Mouse (Mus musculus): ENCODE measurements around the gene Zfp687. TPM values are rescaled to one million over a fixed set of nuclear protein-coding genes. Genes with fewer than 3 reads are reported as not detected.

The Zfp687 gene
- polyA plus RNA-seq, 1 experiment from 2014 or later = 19.9 TPM

GRCm38 (mm10) chr3:94985513-94985912 is 29.7 kb downstream of the Zfp687 start:
- H3K9me3 ChIP-seq = no peaks in the 10 kb centered on the region
- H3K4me1 ChIP-seq (replicated peaks) = peaks cover 29% of the 10 kb centered on the region
- peaks cover 5% of the 10 kb centered on the region for H3K36me3 ChIP-seq
- no peak overlapping the region for H3K4me3 ChIP-seq (replicated peaks)
- H3K4me2 ChIP-seq (replicated peaks) = no peak overlapping the region
- no peak overlapping the region for H3K9ac ChIP-seq
- no peak for ATAC-seq
- WGBS = 95% methylated on average over 2 of the region's 2 CpGs
- H3K27me3 ChIP-seq (replicated peaks) = no peaks in the 10 kb centered on the region
- H3K27ac ChIP-seq = no peak overlapping the region

GRCm38 (mm10) chr3:94984312-94984711 is 30.9 kb downstream of the Zfp687 start:
- WGBS = 92% methylated on average over 11 of the region's 11 CpGs
- Histone ChIP-seq H3K36me3 (peaks cover 5% of the 10 kb centered on the region; the same call in 1 of the 2 replicates), H3K9ac (no peak overlapping the region), H3K4me3 (replicated peaks) (no peak overlapping the region), H3K4me2 (replicated peaks) (no peak overlapping the region), H3K27ac (no peak overlapping the region), H3K9me3 (no peaks in the 10 kb centered on the region), H3K27me3 (replicated peaks) (no peaks in the 10 kb centered on the region), H3K4me1 (replicated peaks) (peaks cover 22% of the 10 kb centered on the region)
- no peak for ATAC-seq

DNA sequence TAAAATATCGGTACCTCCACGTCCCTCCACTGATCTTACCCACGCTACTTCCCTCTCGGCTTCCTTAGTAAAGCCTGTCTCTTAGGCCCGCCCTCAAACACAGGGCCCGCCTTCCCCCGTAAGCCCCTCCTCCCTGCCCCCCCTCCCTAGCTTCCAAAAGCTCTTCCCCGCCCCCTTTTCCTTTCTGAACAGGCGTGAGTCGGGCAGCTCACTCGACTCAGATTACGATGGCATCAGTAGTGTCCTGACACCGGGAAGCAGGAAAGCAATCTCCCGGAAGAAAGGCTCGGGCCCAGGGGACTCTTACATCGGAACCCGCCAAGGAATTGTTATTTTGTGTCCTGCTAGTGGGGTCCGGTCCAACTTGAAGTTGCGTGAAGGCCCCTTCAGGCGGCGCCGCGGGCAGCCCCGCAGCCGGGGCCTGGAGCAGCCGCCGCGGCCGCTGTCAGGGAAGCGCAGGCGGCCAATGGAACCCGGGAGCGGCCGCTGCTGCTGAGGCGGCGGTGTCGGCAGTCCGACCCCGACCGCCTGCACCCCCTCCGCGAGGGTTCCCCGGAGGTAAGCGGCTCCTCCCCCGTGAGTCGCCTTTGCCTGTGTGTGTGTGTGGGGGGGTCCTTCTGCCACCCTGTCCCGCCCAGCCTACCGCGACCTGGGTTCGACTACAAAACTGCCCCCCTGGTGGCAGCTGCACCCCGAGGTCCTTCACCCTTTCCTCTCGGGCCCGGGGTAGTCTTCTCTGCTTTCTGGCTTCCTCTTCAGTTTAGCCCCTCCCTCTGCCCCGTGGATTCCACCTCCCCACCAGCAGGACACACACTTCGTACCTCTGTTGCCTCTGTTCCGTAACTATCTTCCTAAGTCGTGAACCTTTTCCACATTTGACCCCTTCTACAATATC is 40.5 kb downstream of the Zfp687 start, which contains the start of gene Pi4kb:
Pi4kb (plus strand) TSS at position 204 of the 895 bp plus-strand sequence.
- H3K4me2 ChIP-seq (replicated peaks) = peak within 1 kb of the TSS; percentile 73
- peak; percentile 96 for ATAC-seq
- WGBS = under 1% methylated on average over 57 of the region's 57 CpGs

GRCm38 (mm10) chr3:94974026-94974527 is 41.2 kb downstream of the Zfp687 start:
- no peaks in the 10 kb centered on the region for H3K27me3 ChIP-seq (replicated peaks)
- peak; percentile 51 for ATAC-seq
- H3K4me2 ChIP-seq (replicated peaks) = peak overlapping the region; percentile 73
- H3K9ac ChIP-seq = peak overlapping the region; percentile 60
- peak overlapping the region; percentile 87 for H3K4me3 ChIP-seq (replicated peaks)
- H3K36me3 ChIP-seq = no peaks in the 10 kb centered on the region
- peaks cover 12% of the 10 kb centered on the region; the same call in 1 of the 2 replicates for H3K4me1 ChIP-seq (replicated peaks)
- WGBS = 17% methylated on average over 9 of the region's 9 CpGs
- H3K27ac ChIP-seq = no peak overlapping the region; the same call in 1 of the 2 replicates
- H3K9me3 ChIP-seq = no peaks in the 10 kb centered on the region

More for the DNA sequence above, 40.5 kb downstream of the Zfp687 start, which contains the start of gene Pi4kb:
- H3K36me3 ChIP-seq = no peaks in the 10 kb centered on the region
- H3K9me3 ChIP-seq = no peaks in the 10 kb centered on the region
- H3K4me3 ChIP-seq (replicated peaks) = peak within 1 kb of the TSS; percentile 87
- H3K27ac ChIP-seq = peak within 1 kb of the TSS; percentile 96
- no peaks in the 10 kb centered on the region for H3K27me3 ChIP-seq (replicated peaks)
- peaks cover 12% of the 10 kb centered on the region; the same call in 1 of the 2 replicates for H3K4me1 ChIP-seq (replicated peaks)
- H3K9ac ChIP-seq = peak within 1 kb of the TSS; percentile 90

DNA sequence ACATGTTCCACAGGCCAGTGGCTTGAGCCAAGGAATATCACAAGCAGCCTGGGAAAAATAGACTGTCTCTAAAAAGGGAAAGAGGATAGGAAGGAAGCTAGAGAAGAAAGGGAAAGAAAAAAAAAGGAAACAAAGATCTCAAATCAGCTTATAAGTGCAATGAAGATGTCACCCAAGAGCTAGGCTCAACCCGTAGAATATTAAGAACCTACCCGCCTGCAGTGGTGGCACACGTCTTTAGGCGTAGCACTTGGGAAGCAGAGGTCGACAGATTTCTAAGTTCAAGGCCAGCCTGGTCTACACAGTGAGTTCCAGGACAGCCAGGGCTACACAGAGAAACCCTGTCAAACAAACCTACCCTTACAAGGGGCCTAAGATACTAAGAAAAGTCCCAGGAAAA is 41.6 kb downstream of the Zfp687 start:
- 79% methylated on average over 5 of the region's 5 CpGs for WGBS

DNA sequence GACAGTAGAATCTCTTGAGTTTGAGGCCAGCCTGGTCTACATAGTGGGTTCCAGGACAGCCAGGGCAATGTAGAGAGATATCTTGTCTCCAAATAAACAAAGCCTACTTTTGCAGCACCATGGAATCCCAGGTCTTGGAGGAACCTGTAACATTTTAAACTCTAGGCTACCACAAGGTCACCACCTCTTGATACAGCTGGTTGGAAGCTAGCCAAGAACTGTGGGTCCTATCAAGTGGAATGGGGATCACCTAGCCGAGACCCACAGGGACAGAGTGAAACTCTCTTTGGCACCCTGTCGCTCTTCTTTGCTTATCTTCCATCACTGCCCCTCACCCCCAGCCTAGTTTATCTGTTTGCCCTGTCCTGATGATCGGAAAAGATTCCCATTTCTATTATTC is 42.7 kb downstream of the Zfp687 start:
- 83% methylated on average over 3 of the region's 3 CpGs for WGBS
- H3K4me3 ChIP-seq (replicated peaks) = no peak overlapping the region
- no peaks in the 10 kb centered on the region for H3K36me3 ChIP-seq
- no peaks in the 10 kb centered on the region for H3K27me3 ChIP-seq (replicated peaks)
- no peak for ATAC-seq
- H3K27ac ChIP-seq = no peak overlapping the region
- no peaks in the 10 kb centered on the region for H3K9me3 ChIP-seq
- no peak overlapping the region for H3K4me2 ChIP-seq (replicated peaks)
- peaks cover 12% of the 10 kb centered on the region; the same call in 1 of the 2 replicates for H3K4me1 ChIP-seq (replicated peaks)
- no peak overlapping the region for H3K9ac ChIP-seq

More for the DNA sequence above, 41.6 kb downstream of the Zfp687 start:
- H3K27me3 ChIP-seq (replicated peaks) = no peaks in the 10 kb centered on the region
- no peak for ATAC-seq
- H3K9ac ChIP-seq = no peak overlapping the region
- no peaks in the 10 kb centered on the region for H3K9me3 ChIP-seq
- H3K4me3 ChIP-seq (replicated peaks) = no peak overlapping the region; the same call in 1 of the 2 replicates
- H3K27ac ChIP-seq = no peak overlapping the region
- H3K36me3 ChIP-seq = no peaks in the 10 kb centered on the region
- peaks cover 12% of the 10 kb centered on the region; the same call in 1 of the 2 replicates for H3K4me1 ChIP-seq (replicated peaks)
- peak overlapping the region; percentile 73; the same call in 1 of the 2 replicates for H3K4me2 ChIP-seq (replicated peaks)

DNA sequence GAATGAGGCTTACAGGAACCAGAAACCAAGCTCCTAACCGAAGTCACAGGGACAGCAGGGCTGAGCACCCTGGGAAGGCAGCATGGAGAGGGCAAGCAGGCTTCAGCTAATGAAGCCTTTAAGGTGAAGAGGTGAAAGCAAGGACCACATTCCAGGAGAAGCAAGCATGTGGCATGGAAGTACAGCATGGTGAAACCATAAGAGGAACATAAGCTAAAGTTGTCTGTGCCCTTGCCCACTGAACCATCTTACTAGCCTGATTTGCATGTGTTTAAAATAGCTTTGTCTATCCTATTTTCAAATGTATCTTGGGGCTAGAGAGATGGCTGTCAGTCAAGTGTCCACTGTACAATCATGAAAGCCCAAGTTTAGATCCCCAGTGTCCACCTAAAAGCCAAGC is 49.4 kb downstream of the Zfp687 start:
- no peak for ATAC-seq
- WGBS = 74% methylated on average over 1 of the region's 1 CpGs
- H3K27ac ChIP-seq = no peak overlapping the region
- no peaks in the 10 kb centered on the region for H3K27me3 ChIP-seq (replicated peaks)
- no peaks in the 10 kb centered on the region for H3K4me1 ChIP-seq (replicated peaks)
- no peak overlapping the region for H3K9ac ChIP-seq
- H3K4me2 ChIP-seq (replicated peaks) = no peak overlapping the region
- H3K36me3 ChIP-seq = no peaks in the 10 kb centered on the region
- H3K4me3 ChIP-seq (replicated peaks) = no peak overlapping the region
- no peaks in the 10 kb centered on the region for H3K9me3 ChIP-seq

DNA sequence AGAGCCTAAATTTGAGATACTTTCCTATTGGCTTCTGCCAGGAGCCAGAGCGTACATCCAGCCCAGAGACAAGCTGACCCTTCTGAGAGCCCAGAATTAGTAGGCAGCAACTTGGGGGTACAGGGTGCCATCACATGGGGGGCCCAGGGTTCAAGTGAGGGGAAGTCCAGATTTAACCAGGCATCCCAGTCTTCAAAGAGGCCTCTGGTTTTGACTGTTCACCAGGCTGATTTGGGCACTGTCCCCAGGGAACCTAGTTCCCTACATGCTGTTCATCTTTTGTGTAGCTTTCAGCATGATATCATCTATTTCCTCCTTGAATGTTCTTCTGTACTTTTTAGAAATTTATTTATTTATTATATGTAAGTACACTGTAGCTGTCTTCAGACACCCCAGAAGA is 50.3 kb downstream of the Zfp687 start:
- no peaks in the 10 kb centered on the region for H3K9me3 ChIP-seq
- H3K4me1 ChIP-seq (replicated peaks) = no peaks in the 10 kb centered on the region
- no peak overlapping the region for H3K9ac ChIP-seq
- H3K27me3 ChIP-seq (replicated peaks) = no peaks in the 10 kb centered on the region
- H3K4me3 ChIP-seq (replicated peaks) = no peak overlapping the region
- no peak overlapping the region for H3K27ac ChIP-seq
- H3K36me3 ChIP-seq = no peaks in the 10 kb centered on the region
- 100% methylated on average over 1 of the region's 1 CpGs for WGBS
- no peak overlapping the region for H3K4me2 ChIP-seq (replicated peaks)
- no peak for ATAC-seq

GRCm38 (mm10) chr3:94960322-94960721 is 54.9 kb downstream of the Zfp687 start:
- Histone ChIP-seq H3K27ac (no peak overlapping the region), H3K9me3 (no peaks in the 10 kb centered on the region), H3K27me3 (replicated peaks) (no peaks in the 10 kb centered on the region), H3K4me1 (replicated peaks) (peaks cover under 1% of the 10 kb centered on the region; the same call in 1 of the 2 replicates), H3K9ac (no peak overlapping the region), H3K4me2 (replicated peaks) (no peak overlapping the region), H3K4me3 (replicated peaks) (no peak overlapping the region), H3K36me3 (peaks cover 18% of the 10 kb centered on the region)
- 56% methylated on average over 5 of the region's 5 CpGs for WGBS
- no peak for ATAC-seq

- H3K9me3 ChIP-seq = no peaks in the 10 kb centered on the region
- peaks cover 18% of the 10 kb centered on the region for H3K36me3 ChIP-seq
- no peaks in the 10 kb centered on the region for H3K27me3 ChIP-seq (replicated peaks)
- no peak for ATAC-seq
- H3K4me1 ChIP-seq (replicated peaks) = peaks cover 5% of the 10 kb centered on the region; the same call in 1 of the 2 replicates
- H3K4me2 ChIP-seq (replicated peaks) = no peak overlapping the region
- H3K4me3 ChIP-seq (replicated peaks) = no peak overlapping the region
- 40% methylated on average over 8 of the region's 8 CpGs for WGBS
- H3K9ac ChIP-seq = no peak overlapping the region
- no peak overlapping the region for H3K27ac ChIP-seq
These were observed 55.4 kb downstream of the Zfp687 start for GRCm38 (mm10) chr3:94959871-94960270.

DNA sequence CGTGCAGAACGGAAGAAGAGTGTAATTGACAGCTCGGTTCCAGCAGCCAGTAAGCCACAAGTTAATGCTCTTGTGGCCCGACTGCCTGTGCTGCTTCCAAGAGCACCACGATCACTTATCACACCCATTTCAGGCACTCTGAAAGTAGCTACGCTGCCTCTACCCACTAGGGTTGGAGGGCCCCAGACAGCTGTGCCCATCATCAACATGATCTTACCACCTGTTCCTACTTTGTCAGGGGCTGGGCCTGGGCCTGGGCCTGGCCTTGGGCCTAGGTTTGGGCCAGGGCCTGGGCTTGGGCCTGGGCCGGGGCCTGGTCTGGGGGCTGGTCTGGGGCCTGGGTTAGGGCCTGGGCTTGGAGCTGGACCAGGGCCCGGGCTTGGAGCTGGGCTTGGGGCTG is 57.0 kb downstream of the Zfp687 start:
- Histone ChIP-seq H3K4me3 (replicated peaks) (no peak overlapping the region), H3K4me2 (replicated peaks) (no peak overlapping the region), H3K4me1 (replicated peaks) (peaks cover 7% of the 10 kb centered on the region; the same call in 1 of the 2 replicates), H3K27ac (no peak overlapping the region), H3K9ac (no peak overlapping the region), H3K27me3 (replicated peaks) (no peaks in the 10 kb centered on the region), H3K36me3 (peaks cover 18% of the 10 kb centered on the region), H3K9me3 (no peaks in the 10 kb centered on the region)
- 90% methylated on average over 8 of the region's 8 CpGs for WGBS
- no peak for ATAC-seq

Measured in intestine, embryonic 15.5 days (tissue).